Mouse (Mus musculus): Measurements from ENCODE around the gene Gemin5.
A peak's percentile ranks its signal among the peaks of the same experiment; 100 is the strongest.

Gene Gemin5

GRCm38 (mm10) chr11:58171459-58172091, 3.2 kb upstream of the Gemin5 start, which contains the start of gene Mrpl22:
Gene Mrpl22, plus strand, starts transcription at chr11:58171661.
- DNase-seq (ENCODE audit: low read depth in 1 of 2, low spot score in 2 of 2), result peak; percentile 80 to 86

DNA sequence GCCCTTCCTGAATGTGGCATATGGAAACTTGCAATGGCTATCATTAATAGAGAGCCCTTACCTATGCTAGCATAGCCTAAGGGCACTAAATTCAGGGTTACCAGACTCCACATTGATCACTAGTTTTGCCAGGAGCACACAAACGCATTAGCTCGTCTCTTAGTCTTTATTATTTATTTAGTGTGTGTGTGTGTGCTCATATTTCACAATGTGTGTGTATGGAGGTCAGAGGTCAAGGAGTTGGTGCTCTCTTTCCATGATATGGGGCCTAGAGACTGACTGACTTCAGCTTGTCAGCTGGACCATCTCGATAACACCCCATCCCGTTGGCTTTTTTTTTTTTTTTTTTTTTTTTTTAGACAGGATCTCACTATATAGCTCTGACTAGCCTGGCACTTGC, 1.3 kb upstream of the Gemin5 start:
- no peak for DNase-seq (ENCODE audit: low read depth in 1 of 2, low spot score in 2 of 2)

DNA sequence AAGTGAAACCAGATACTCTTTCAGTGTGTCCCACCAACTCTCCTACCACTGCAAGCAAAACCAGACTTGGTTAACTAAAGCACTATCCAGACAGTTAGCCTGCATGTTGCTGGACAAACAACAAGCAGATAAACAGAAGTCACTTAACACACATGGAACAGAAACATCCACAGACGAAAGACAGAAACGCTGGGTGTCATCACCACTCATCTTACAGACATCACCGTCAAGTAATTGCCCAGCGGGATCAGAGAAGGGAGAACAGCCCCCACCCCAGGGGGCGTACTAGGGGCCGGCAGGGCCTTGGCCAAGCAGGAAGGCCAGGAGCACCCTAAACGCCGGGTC, 545 bp downstream of the Gemin5 start:
- no peak for DNase-seq (ENCODE audit: low read depth in 1 of 2, low spot score in 2 of 2)

DNA sequence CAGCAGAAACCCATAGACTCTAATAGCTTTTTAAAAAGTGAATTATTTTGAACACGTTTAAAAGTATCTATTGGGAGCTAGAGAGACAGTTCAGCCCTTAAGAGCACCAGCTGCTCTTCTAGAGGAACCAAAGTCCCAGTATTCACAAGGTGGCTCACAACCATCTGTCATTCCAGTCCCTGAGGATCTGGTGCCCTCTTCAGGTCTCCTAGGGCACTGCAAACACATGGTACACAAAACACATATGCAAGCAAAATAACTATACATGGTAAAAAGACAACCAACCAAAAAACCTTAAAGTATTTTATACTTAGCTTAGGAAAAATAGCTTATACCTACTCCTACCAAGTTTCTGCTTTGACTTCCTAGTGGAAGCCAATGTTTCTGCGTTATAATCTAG, 3.3 kb downstream of the Gemin5 start:
- DNase-seq (ENCODE audit: low read depth in 1 of 2, low spot score in 2 of 2), result no peak

- DNase-seq (ENCODE audit: low read depth in 1 of 2, low spot score in 2 of 2), result no peak
Observed at GRCm38 (mm10) chr11:58156871-58157270, 11.5 kb downstream of the Gemin5 start.

DNA sequence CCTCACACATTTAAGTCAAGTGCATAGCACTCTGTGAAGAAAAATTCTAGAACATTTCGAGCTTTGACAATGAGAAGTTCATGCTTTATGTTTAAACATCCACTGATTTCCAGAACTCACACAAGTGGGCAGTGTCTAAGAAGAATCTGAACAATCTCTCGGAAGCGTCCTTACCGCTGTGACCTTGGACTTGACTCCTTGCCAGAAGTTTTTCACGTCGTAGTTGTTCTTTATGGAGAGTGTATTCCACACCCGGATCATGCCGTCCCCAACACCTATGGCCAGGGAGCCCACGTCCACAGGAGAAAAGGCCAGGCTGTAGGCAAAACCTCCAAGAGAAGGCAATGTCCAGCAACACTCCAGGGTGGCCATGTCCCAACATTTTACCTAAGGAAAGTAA, 12.9 kb downstream of the Gemin5 start:
- no peak for DNase-seq (ENCODE audit: low read depth in 1 of 2, low spot score in 2 of 2)

DNA sequence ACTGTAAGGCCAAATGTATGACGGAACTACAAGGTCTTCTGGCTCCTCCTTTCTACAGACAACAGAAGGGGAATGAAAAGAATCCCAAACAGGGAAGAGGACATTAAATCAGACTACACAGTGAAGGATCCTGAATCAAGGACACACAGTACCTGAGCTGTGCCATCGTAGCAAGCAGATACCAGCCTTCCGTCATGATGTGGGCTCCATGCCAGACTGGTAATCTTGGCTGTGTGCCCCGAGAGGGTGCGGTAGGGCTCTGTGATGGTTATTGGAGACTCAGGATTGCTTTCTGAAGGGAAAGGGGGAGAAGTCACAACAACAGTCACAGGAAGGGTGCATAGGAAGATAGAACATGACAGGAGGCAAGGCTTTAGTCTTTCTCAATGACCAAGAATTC, 22.1 kb downstream of the Gemin5 start:
- no peak for DNase-seq (ENCODE audit: low read depth in 1 of 2, low spot score in 2 of 2)

DNA sequence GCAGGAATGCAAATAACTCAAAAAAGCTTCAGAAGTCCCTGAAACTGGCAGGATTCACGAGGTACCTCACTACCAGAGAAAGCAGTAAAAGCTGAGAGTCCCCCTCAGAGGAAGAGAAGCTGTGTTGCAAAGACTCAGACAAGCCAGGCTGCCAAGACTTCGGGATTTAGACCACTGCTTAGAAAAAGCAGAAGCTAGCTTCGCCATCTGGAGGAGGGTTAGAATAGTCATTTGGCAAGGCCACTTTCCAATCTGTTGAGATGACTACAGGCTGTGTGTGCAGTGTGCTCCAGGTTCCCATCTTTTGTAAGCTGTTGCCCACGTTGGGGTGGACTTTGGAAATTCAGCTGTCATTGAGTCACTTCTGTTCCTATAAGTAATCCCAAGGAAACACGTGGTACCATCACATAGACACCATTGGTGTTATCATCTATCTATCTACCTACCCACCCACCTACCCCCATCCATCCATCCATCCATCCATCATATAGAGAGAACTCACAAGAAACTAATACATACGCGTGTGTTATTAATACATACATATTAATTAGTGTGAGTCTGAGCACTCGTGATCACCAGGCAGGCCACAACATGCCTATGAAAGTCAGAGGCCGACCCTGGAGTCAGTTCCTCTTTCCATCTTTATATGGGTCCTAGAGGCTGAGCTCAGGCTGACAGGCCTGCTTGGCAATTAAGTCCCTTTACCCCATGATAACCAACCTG, 24.5 kb downstream of the Gemin5 start:
- DNase-seq (ENCODE audit: low read depth in 1 of 2, low spot score in 2 of 2), result no peak

- DNase-seq (ENCODE audit: low read depth in 1 of 2, low spot score in 2 of 2), result no peak
Observed at GRCm38 (mm10) chr11:58139466-58139865, 28.9 kb downstream of the Gemin5 start.

GRCm38 (mm10) chr11:58138821-58139220, 29.5 kb downstream of the Gemin5 start:
- DNase-seq (ENCODE audit: low read depth in 1 of 2, low spot score in 2 of 2), result no peak

DNA sequence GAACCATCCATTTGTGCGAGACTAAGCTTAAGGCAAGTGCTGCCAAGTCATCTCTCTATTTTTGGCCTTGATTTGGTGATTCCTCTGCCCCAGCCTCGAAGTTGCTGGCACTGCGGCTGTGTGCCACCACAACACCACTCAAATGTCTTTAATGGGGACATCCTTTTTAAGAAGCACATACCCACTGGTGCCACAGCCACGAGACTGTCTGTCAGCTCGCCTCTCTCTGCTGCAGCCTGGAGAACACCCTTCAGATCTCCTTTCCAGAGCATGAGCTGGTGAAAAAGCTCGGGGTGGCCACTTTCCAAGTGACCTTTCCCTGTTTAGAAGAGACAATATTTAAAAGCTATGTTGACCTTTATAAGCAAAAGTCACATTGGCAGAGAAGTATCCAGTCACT, 31.7 kb downstream of the Gemin5 start:
- no peak for DNase-seq (ENCODE audit: low read depth in 1 of 2, low spot score in 2 of 2)

DNA sequence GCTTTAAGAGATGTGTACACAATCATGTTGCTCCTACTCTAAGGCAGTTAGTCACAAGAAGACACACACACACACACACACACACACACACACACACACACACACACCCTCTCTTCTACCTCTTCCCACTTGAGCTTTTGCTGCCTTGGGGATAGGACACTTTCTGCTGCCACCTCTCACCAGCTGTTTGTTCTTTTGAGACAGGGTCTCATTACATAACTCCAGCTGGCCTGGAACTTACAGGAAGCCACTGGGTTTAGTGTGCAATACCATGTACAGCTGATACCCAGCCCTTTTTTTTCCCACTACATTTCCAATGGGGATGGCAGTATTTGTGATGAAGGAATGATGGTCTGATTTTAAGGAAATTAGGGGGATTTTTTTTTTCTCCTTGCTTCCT, 33.0 kb downstream of the Gemin5 start:
- DNase-seq (ENCODE audit: low read depth in 1 of 2, low spot score in 2 of 2), result no peak

GRCm38 (mm10) chr11:58134869-58135268, 33.5 kb downstream of the Gemin5 start:
- DNase-seq (ENCODE audit: low read depth in 1 of 2, low spot score in 2 of 2), result no peak

DNA sequence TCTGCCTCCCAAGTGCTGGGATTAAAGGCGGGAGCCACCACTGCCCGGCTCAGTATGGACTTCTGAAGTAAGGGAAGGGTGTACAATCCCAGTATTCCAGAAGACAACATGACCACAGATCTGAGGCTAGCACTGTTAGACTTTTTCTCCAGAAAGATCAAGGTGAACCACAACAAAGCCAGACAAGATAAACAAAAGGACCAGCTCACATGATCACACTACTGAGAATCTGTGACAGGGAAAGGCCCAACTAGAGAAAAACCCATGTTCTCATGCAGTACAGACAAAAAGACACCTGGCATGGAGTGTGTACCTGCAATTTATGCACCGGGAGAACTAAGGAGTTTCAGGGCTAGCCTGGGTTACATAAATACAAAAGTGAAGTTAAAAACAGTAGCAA, 36.3 kb downstream of the Gemin5 start:
- no peak for DNase-seq (ENCODE audit: low read depth in 1 of 2, low spot score in 2 of 2)

DNA sequence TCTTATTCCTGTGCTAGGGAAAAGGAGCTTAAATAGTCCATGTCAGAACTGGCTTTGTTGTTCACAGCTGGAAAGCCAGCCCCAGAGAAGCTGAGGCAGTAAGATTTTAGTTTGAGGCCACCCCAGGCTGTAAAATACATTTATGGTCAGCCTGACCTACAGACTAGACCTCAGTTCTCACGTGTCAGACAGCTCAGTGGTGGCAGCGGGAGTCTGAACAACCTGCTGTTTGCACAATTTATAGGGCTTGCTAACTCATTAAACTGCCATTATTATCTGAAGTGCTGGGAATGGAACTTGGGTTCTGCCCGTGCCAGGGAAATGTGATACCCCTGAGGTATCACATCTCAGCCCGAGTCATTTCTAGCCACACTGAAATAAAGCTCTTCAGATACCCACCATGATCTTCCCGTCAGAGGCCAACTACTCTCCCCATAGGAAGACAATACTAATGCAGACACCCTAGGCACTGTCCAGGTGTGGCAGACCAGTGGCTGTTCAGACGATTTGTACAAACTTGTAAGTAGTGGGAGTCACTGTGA, 39.0 kb downstream of the Gemin5 start:
- no peak for DNase-seq (ENCODE audit: low read depth in 1 of 2, low spot score in 2 of 2)

GRCm38 (mm10) chr11:58127544-58127943, 40.8 kb downstream of the Gemin5 start:
- no peak for DNase-seq (ENCODE audit: low read depth in 1 of 2, low spot score in 2 of 2)

DNA sequence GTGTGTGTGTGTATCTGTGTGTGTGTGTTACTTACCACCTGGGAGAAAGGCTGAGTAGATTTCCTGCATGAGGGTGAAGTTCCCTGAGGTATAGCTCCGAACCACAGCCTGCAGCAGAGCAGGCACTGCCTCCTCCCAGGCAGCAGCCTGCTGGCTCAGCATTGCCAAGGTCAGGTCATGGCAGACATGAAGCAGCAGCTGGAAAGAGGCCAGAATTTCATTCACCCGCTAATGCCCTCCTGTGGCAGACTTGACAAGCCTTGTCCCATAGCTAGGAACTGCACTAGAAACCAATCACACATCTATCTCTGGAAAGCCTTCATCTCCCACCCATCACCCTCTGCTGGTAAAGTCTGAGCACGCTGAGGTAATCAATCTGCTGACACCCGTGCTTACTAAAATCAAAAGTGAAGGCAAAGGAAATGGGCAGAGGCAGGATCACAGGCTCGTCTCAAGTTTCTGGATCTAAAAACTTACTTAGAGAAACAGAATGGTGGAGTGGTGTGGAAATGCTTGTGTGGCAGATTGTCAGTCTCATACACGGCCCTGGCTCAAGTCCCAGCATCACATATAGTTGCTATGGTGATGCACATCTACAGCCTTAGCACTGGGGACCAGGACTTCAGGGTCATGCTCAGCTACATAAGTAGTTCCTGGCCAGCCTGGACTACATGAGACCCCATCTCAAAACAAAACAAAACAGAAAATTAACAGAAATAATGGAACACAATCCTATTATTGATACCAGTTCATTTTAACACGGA, 41.8 kb downstream of the Gemin5 start:
- DNase-seq (ENCODE audit: low read depth in 1 of 2, low spot score in 2 of 2), result no peak

DNA sequence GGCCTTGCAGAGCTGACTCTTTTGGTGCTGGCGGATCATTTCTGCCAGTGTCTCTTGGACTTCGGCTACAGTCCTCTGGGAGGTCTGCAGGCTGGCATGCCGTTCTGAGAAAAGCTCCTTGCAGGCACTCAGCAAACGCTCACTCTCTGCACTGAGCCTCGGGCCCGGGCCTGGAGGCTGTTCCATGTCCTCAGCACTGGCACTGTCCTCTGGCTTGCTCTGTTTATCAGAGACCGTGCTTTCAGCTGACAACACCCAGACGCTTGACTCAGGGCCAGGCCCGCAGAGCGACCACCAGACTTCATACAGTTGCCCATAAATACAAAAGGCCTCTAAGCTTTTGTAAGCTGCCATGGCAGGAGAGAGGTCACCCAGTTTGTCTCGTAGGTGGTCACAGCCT, 43.3 kb downstream of the Gemin5 start:
- DNase-seq (ENCODE audit: low read depth in 1 of 2, low spot score in 2 of 2), result no peak

DNA sequence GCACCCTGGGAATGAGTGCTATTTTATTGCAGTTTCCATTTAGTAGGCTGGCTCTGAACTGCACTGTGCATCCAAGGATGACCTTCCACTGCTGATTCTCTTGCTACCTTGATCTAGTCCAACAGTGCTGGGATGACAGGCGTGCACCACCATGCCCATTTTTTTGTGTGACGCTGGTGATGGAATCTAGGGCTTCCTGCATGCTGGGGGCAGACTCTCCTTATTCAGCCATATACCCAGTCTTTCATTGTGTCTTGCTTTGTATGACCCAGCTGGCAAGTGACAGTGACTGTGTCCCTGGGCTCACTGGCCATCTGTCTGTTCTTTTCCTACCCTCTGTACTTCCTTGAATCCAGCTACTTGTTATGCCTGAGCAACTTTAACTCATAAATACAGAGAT, 44.6 kb downstream of the Gemin5 start:
- DNase-seq (ENCODE audit: low read depth in 1 of 2, low spot score in 2 of 2), result no peak

DNA sequence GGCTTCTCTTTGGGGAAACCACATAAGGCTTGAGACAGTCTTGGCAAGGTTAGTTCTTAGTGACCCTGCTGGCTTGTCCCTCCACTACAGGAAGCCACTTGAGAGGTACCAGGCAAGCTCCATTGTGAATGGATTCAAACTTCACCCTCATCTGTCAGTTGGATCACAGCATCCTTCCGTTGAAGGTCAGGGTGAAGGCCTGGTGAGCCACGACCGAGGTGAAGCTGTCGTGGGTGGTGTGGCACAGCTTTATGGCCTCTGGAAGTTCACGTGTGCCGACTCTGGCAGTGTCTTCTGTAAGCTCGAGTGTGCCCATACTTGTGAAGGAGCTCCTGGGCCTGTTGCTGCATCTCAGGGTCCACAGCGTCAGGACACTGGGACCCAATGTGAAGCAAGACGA, 47.0 kb downstream of the Gemin5 start:
- no peak for DNase-seq (ENCODE audit: low read depth in 1 of 2, low spot score in 2 of 2)

GRCm38 (mm10) chr11:58120655-58121054, 47.7 kb downstream of the Gemin5 start:
- DNase-seq (ENCODE audit: low read depth in 1 of 2, low spot score in 2 of 2), result no peak

- no peak for DNase-seq (ENCODE audit: low read depth in 1 of 2, low spot score in 2 of 2)
Observed at GRCm38 (mm10) chr11:58117044-58117652, 51.2 kb downstream of the Gemin5 start.
